Mouse (Mus musculus): ENCODE measurements around the gene Vmn2r73.
"Not testable (repeated sequence)": the region's sequence is repeated elsewhere in the genome, so short reads cannot be mapped to it uniquely, and the experiment has no call there.

Vmn2r73 gene

GRCm38 (mm10) chr7:85876166-85876565, at the start of gene Vmn2r73:
TSS of gene Vmn2r73 (minus strand) at chr7:85876266.
- DNase-seq (ENCODE audit: low spot score in 2 of 2), result no peak

DNA sequence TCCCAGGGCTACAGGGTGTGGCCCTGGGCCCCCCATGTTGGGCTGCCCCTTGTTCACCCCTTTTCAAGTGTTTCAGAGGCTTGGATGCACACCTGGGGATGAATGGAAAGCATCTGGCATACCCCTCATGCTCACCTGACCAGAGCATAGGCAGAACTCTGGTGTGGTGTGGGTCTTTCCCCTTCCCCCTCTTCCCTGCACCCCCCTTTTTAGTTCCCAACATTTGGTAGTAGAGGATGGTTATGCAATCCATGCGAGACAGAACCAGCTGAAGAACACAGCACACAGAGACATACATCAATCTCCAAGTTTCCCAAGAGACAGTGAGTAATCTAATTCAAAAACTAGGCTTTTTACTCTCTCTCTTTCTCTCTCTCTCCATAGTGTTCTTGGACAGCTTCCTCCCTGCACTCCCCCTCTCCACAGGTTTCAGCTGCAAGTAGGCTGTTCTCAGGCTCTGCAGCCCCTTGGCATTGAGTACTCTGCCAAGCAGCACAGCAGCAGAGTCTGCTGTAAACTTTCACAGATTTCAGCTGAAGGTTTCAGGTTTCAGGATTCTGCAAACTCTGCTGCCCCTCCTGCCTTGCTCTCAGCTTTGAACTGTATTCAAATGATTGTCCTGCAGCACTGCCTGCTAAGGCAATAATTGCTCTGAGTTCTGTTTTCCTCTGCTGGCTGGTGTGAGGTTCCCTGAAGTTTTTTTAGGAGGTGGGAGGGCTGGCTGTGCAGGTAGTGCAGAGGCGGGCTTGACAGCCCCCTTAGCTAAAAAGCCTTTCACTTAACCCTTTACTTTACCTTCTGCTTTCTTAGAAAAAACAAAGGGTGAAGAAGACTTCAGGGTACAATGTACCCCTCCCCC, 35.7 kb downstream of the Vmn2r73 start:
- DNase-seq (ENCODE audit: low spot score in 2 of 2), result no peak

GRCm38 (mm10) chr7:85818092-85818491, 58.0 kb downstream of the Vmn2r73 start:
- DNase-seq (ENCODE audit: low spot score in 2 of 2), result not testable (repeated sequence)
